Mouse (Mus musculus) testis, adult 2 months (tissue): ENCODE measurements at regions not wholly inside any gene's neighbourhood (a gene's known extent, or its start where the extent isn't known, plus 50 kb on each side); places are given as distances from the start of the nearest gene placed in this dataset.

Source experiments
- CTCF ChIP-seq: fragments of 200-500 bp; IDR thresholded peaks from 2 replicates; pipeline ENCODE4 v1.5.1; 2012; ENCODE audit warnings: low read depth, mild to moderate bottlenecking, inconsistent platforms, low read length, moderate library complexity; ENCODE audit not compliant: control insufficient read depth, insufficient read depth, insufficient replicate concordance
- POLR2A ChIP-seq: fragments of 200-500 bp; IDR thresholded peaks from 2 replicates; pipeline ENCODE4 v1.6.1; 2012; ENCODE audit warnings: low read depth, mild to moderate bottlenecking, inconsistent platforms, low read length, moderate library complexity; ENCODE audit not compliant: control insufficient read depth

DNA sequence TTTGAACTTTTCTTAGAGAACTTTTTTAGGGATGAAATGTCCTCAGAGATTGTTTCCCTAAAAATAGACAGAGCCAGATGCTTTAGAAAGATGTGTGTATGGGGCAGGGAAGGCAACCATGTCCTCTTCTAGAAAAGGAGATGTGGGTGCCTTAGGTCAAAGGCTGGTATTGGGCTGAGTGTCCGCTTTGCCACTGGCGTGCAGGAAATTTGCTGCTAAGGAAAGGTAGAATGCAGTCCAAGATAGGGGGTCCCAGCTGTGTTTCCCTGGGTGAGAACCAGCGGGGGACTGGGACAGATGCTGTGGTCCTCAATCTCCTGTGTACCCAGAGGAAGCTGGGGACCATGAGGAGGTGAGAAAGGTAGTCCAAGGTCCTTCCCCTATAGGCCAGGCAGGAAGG, 291.0 kb downstream of the Pdcd6ip start:
- TF ChIP-seq POLR2A (no peak), CTCF (no peak)
